Mouse (Mus musculus): Measurements from ENCODE around the gene Vasp. TPM values are rescaled to one million over a fixed set of nuclear protein-coding genes. Genes with fewer than 3 reads are reported as not detected.
A peak's percentile ranks its signal among the peaks of the same experiment; 100 is the strongest.

Vasp gene
- polyA plus RNA-seq, 1 experiment: 325 TPM

- H3K27ac ChIP-seq (ENCODE audit: control insufficient read depth, insufficient read depth, low read length): no peak overlapping the region
- WGBS: 98% methylated on average over 1 of the region's 1 CpGs
- DNase-seq: no peak
- H3K4me1 ChIP-seq (replicated peaks; ENCODE audit: control insufficient read depth, insufficient read depth, low read length): no peaks in the 10 kb centered on the region
- H3K4me3 ChIP-seq (ENCODE audit: control insufficient read depth, insufficient read depth, low read length): no peak overlapping the region
- TF ChIP-seq CTCF (IDR thresholded peaks at IDR 0.05; ENCODE audit: borderline replicate concordance, control insufficient read depth, extremely low read depth, insufficient read depth, low read length, poor library complexity) (no peak), POLR2A (IDR thresholded peaks at IDR 0.05; ENCODE audit: control insufficient read depth, extremely low read depth, insufficient read depth, low read length, poor library complexity) (no peak)
- H3K36me3 ChIP-seq (ENCODE audit: control insufficient read depth, insufficient read depth, low read length): peaks cover 6% of the 10 kb centered on the region; the same call in 1 of the 2 replicates
- no peaks in the 10 kb centered on the region for H3K27me3 ChIP-seq (ENCODE audit: control insufficient read depth, insufficient read depth, low read length)
Measured at GRCm38 (mm10) chr7:19242005-19242404, 29.6 kb downstream of the Vasp start.

GRCm38 (mm10) chr7:19240905-19241463, 30.6 kb downstream of the Vasp start:
- Histone ChIP-seq H3K27me3 (ENCODE audit: control insufficient read depth, insufficient read depth, low read length) (no peaks in the 10 kb centered on the region), H3K36me3 (ENCODE audit: control insufficient read depth, insufficient read depth, low read length) (peaks cover 6% of the 10 kb centered on the region; the same call in 1 of the 2 replicates), H3K4me3 (ENCODE audit: control insufficient read depth, insufficient read depth, low read length) (no peak overlapping the region), H3K4me1 (replicated peaks; ENCODE audit: control insufficient read depth, insufficient read depth, low read length) (no peaks in the 10 kb centered on the region), H3K27ac (ENCODE audit: control insufficient read depth, insufficient read depth, low read length) (no peak overlapping the region)
- TF ChIP-seq POLR2A (IDR thresholded peaks at IDR 0.05; ENCODE audit: control insufficient read depth, extremely low read depth, insufficient read depth, low read length, poor library complexity): no peak
- TF ChIP-seq CTCF (IDR thresholded peaks at IDR 0.05; ENCODE audit: borderline replicate concordance, control insufficient read depth, extremely low read depth, insufficient read depth, low read length, poor library complexity): no peak
- no peak for DNase-seq
- 97% methylated on average over 8 of the region's 8 CpGs for WGBS

- Histone ChIP-seq H3K4me1 (replicated peaks; ENCODE audit: control insufficient read depth, insufficient read depth, low read length) (no peaks in the 10 kb centered on the region), H3K36me3 (ENCODE audit: control insufficient read depth, insufficient read depth, low read length) (peaks cover under 1% of the 10 kb centered on the region; the same call in 1 of the 2 replicates), H3K4me3 (ENCODE audit: control insufficient read depth, insufficient read depth, low read length) (no peak overlapping the region), H3K27ac (ENCODE audit: control insufficient read depth, insufficient read depth, low read length) (no peak overlapping the region), H3K27me3 (ENCODE audit: control insufficient read depth, insufficient read depth, low read length) (no peaks in the 10 kb centered on the region)
- TF ChIP-seq POLR2A (IDR thresholded peaks at IDR 0.05; ENCODE audit: control insufficient read depth, extremely low read depth, insufficient read depth, low read length, poor library complexity) (no peak), CTCF (IDR thresholded peaks at IDR 0.05; ENCODE audit: borderline replicate concordance, control insufficient read depth, extremely low read depth, insufficient read depth, low read length, poor library complexity) (no peak)
- 81% methylated on average over 1 of the region's 4 CpGs for WGBS
- no peak for DNase-seq
Measured at GRCm38 (mm10) chr7:19239986-19240385, 31.6 kb downstream of the Vasp start.

GRCm38 (mm10) chr7:19239423-19239822, 32.2 kb downstream of the Vasp start:
- Histone ChIP-seq H3K4me3 (ENCODE audit: control insufficient read depth, insufficient read depth, low read length) (no peak overlapping the region), H3K36me3 (ENCODE audit: control insufficient read depth, insufficient read depth, low read length) (no peaks in the 10 kb centered on the region), H3K27ac (ENCODE audit: control insufficient read depth, insufficient read depth, low read length) (no peak overlapping the region), H3K4me1 (replicated peaks; ENCODE audit: control insufficient read depth, insufficient read depth, low read length) (no peaks in the 10 kb centered on the region), H3K27me3 (ENCODE audit: control insufficient read depth, insufficient read depth, low read length) (no peaks in the 10 kb centered on the region)
- peak; percentile 88 for DNase-seq
- WGBS: 0% methylated on average over 1 of the region's 1 CpGs
- TF ChIP-seq POLR2A (IDR thresholded peaks at IDR 0.05; ENCODE audit: control insufficient read depth, extremely low read depth, insufficient read depth, low read length, poor library complexity): no peak
- peak; percentile 80; the same call in 1 of the 2 replicates for TF ChIP-seq CTCF (IDR thresholded peaks at IDR 0.05; ENCODE audit: borderline replicate concordance, control insufficient read depth, extremely low read depth, insufficient read depth, low read length, poor library complexity)

GRCm38 (mm10) chr7:19238344-19238743, 33.3 kb downstream of the Vasp start:
- no peak overlapping the region for H3K4me3 ChIP-seq (ENCODE audit: control insufficient read depth, insufficient read depth, low read length)
- H3K27ac ChIP-seq (ENCODE audit: control insufficient read depth, insufficient read depth, low read length): no peak overlapping the region
- no peak for DNase-seq
- TF ChIP-seq POLR2A (IDR thresholded peaks at IDR 0.05; ENCODE audit: control insufficient read depth, extremely low read depth, insufficient read depth, low read length, poor library complexity): no peak
- TF ChIP-seq CTCF (IDR thresholded peaks at IDR 0.05; ENCODE audit: borderline replicate concordance, control insufficient read depth, extremely low read depth, insufficient read depth, low read length, poor library complexity): no peak
- no peaks in the 10 kb centered on the region for H3K4me1 ChIP-seq (replicated peaks; ENCODE audit: control insufficient read depth, insufficient read depth, low read length)
- 98% methylated on average over 4 of the region's 4 CpGs for WGBS
- H3K36me3 ChIP-seq (ENCODE audit: control insufficient read depth, insufficient read depth, low read length): no peaks in the 10 kb centered on the region
- H3K27me3 ChIP-seq (ENCODE audit: control insufficient read depth, insufficient read depth, low read length): no peaks in the 10 kb centered on the region

- WGBS: 93% methylated on average over 2 of the region's 2 CpGs
- H3K4me3 ChIP-seq (ENCODE audit: control insufficient read depth, insufficient read depth, low read length): no peak overlapping the region
- TF ChIP-seq POLR2A (IDR thresholded peaks at IDR 0.05; ENCODE audit: control insufficient read depth, extremely low read depth, insufficient read depth, low read length, poor library complexity) (no peak), CTCF (IDR thresholded peaks at IDR 0.05; ENCODE audit: borderline replicate concordance, control insufficient read depth, extremely low read depth, insufficient read depth, low read length, poor library complexity) (no peak)
- no peaks in the 10 kb centered on the region for H3K27me3 ChIP-seq (ENCODE audit: control insufficient read depth, insufficient read depth, low read length)
- H3K27ac ChIP-seq (ENCODE audit: control insufficient read depth, insufficient read depth, low read length): no peak overlapping the region
- H3K4me1 ChIP-seq (replicated peaks; ENCODE audit: control insufficient read depth, insufficient read depth, low read length): no peaks in the 10 kb centered on the region
- no peaks in the 10 kb centered on the region for H3K36me3 ChIP-seq (ENCODE audit: control insufficient read depth, insufficient read depth, low read length)
- DNase-seq: no peak
Measured at GRCm38 (mm10) chr7:19236411-19236810, 35.2 kb downstream of the Vasp start.

Data from thymus, adult 2 months (tissue).